Mouse (Mus musculus) 3134 (cell line): ENCODE results near the gene C130074G19Rik.
A peak's percentile ranks its signal among the peaks of the same experiment; 100 is the strongest.

ENCODE experiments used
- DNase-seq: peaks from one replicate; pipeline ENCODE4 v3.0.0-alpha.2; 2011; ENCODE audit warnings: low spot score; ENCODE audit not compliant: insufficient read length; ENCODE audit errors: extremely low read depth

The C130074G19Rik gene

DNA sequence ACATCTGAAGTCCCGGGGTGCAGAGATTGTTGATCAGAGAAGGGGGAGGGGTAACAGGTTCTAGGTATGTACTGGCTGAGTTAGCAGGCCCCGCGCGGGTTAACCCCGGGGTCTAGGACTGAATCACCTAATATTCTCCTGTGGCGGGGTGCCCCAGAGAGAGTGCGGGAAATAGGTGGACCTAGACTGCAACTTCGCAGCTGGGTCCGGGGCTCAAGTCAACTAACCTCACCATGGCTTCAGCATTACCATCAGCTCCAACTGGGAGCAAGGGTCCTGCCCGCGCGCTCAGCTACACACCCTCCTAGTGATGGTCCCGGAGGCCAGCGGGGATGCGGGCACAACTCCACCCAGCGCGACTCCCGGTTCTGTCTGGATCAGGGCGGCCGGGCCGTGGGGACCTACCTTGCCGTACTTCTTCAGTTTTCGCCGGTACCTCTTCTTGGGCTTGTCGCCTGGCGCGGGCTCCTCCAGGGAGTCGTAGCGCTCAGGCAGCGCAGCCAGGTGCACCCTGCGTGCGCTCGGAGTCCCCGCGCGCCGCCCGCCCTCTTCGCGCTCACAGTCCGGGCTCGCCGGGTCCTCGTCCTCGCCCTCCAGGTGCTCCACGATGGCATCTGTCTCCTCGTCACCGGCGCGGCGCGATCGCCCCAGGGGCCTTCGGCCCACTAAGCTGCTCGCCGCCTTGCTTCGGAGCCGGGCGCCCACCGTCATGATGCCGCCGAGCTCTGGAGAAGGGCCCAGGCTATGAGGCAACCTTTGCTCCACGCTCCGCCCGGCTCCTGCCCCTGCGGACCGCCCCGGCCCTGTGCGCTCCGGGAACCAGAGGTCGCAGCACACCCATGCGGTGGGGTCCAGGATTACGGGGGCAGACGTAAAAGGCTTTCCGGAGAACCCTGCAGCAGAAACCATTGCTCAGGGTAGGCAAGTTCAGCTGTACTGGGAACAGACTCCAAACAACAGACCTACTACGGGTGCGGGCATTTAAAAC lies at the start of gene C130074G19Rik:
Gene C130074G19Rik, minus strand, starts transcription at position 938 of the 988 bp plus-strand sequence.
- DNase-seq = no peak

DNA sequence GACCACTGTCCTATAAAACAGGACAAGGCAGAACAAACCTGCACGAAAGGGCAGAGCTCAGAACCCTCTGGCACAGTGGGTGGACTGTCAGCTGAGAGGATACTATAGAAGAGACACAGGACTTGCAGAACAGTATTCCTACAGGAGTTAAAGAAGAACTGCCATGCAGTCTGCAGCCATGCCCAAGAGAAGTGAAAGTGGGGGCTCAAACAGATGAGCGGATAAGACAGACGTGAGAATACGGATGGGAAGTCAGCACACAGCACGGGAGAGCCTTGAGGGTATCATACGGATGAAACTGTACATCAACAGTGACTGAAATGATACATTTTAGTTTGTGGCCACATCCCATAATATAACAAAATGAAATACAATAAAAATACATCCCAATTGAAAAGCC lies 48.1 kb upstream of the C130074G19Rik start:
- DNase-seq = no peak

DNA sequence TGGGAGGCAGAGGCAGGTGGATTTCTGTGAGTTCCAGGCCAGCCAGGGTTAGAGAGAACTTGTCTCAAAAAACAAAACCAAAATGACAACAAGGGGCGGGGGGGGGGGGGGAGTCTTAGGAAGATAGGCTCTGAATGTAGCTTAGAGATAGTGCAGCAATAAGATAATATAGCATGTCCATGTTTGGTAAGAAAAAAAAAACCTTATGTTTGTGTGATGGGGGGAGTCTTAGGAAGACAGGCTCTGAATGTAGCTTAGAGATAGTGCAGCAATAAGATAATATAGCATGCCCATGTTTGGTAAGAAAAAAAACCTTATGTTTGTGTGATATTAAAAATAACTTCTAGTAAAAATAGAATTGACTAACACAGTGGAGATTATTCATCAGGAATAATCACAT lies 45.4 kb upstream of the C130074G19Rik start:
- DNase-seq = no peak

DNA sequence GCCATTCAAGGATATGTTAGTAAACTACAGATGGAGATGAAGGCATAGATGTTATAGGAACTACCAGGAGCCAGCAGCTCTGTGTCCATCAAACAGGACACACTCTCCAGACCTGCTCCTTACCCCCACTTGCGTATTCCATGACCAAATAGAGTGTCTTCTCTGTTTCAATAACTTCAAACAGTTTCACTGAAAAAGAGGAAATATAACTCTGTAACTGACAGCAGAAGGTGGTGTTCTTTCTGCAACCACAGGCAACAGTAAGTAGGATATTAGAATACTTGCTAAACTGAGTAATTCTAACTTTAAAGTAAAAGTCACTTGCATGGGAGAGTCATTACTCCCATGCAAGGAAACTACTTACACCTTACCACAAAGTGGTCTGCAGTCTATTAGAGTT lies 44.9 kb upstream of the C130074G19Rik start:
- DNase-seq = no peak

DNA sequence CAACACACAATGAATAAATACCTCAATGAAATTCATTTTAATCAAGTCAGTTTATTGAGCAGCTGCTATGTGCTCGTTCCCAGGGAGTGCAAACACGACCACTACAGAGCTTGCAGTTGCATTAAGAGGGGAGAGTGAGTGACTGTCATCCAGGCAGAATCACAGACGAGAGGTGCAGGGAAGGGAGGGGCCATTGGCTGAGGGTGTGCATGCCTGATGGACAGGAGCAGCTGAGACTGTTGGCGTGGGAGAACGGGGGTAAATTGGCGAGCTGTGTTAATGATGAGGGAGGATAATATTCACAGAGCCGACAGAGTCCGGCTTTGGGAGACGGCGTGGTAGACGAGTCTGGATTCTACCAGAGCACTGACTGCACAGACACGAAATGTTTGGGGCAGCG lies 39.8 kb upstream of the C130074G19Rik start:
- DNase-seq = no peak

DNA sequence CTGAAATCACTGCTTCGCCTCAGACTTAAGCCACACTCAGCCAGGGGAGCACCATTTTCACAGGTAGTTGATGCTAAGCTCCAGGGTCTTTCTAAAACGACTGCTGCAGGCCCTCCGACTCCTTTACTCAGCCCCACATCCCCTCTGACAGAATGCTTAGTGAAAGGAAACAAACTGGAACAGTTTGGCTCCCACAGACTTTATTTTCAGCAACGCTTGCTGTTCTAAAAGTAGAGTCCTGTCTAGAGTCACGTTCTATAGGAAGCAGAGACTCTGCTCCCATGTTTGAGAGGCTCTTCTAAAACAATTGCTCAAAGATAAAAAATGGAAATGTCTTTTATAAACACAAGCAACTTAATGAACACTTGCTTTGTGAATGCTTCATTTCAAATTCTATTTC lies 37.0 kb upstream of the C130074G19Rik start:
- DNase-seq = no peak

DNA sequence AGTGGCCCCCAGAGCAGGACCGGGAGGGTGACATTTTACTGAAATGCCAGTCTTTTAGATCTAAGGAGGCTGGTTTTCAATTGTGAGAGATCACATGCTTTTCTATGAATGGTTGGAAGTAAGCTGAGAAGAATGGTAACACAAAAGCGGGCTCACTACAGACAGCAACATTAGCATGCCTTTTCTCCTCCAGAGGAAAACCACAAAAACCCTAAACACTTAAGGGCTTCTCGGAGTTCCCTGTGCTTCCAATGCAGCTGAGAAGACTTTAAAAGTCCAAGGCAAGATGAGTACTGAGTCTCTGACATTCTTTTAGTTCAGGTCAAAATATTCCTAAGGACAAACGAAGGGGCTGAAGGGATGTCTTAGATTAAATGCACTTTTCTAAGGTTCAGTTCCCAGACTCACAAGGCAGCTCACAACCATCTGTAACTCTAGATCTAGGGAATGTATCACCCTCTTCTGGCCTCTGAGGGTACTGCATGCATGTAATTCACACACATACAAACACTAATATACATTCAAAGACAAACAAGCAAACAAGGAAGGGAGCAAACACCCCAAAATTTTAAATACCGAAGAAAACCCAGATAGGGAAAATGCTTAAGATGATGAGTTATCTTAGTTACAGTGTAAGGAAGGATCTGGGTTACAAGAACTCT lies 35.3 kb upstream of the C130074G19Rik start:
- DNase-seq = no peak

DNA sequence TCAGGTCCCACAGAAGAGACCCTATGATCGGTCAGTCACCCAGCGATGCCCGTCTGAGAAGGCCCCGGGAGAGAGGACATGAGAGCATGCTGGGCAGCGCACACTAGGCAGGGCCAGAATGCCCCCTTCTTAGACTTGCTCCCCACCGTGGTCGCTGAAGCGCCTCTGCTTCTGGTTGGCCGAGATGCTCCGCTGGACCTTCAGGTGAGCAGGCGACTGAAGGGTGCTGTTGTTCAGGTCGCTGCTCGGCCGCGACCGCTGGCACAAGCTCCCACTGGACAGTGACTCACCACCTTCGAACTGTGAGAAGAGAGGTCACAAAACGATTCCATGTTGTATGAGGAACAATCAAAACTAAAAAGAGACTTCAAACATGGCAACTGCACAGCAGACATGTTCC lies 29.3 kb upstream of the C130074G19Rik start:
- no peak for DNase-seq

DNA sequence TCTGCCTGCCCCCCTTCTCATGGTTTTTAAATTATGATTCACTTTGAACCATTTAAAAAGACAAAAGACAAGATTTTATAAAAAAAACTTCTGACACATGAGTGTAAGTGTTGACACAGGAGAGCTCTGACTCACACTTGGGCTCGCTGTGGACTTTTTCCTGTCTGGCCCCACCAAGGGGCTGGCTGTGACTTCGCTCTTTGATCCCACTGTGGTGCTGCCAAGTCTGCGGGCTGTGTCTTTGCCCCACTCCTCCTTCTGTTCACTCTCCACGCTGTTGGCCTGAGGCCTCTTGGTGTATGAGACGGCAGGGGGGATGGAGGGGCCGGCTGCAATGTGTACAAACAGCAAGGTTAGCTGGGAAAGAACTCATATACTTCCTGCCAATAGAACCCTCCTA lies 28.8 kb upstream of the C130074G19Rik start:
- peak; percentile 31 for DNase-seq

DNA sequence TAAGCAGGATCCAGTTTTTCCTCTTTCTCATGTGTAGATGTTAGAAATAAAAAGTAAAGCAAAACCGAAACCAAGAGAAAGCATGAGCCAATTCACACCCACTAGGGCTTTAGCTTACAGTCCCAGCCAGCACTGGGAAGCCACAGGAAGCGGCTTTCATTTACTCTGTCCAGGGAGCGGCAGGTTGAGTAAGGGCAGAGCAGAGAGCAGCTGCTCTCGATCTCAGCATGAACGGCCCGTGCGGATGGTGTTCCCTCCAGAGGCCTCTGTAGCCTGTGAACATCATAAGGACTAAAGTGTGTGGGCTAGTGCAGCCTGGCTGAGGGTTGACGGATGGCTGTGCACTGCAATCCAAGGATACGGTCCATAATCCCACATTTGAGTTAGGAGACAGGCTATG lies 25.5 kb upstream of the C130074G19Rik start:
- peak; percentile 32 for DNase-seq

DNA sequence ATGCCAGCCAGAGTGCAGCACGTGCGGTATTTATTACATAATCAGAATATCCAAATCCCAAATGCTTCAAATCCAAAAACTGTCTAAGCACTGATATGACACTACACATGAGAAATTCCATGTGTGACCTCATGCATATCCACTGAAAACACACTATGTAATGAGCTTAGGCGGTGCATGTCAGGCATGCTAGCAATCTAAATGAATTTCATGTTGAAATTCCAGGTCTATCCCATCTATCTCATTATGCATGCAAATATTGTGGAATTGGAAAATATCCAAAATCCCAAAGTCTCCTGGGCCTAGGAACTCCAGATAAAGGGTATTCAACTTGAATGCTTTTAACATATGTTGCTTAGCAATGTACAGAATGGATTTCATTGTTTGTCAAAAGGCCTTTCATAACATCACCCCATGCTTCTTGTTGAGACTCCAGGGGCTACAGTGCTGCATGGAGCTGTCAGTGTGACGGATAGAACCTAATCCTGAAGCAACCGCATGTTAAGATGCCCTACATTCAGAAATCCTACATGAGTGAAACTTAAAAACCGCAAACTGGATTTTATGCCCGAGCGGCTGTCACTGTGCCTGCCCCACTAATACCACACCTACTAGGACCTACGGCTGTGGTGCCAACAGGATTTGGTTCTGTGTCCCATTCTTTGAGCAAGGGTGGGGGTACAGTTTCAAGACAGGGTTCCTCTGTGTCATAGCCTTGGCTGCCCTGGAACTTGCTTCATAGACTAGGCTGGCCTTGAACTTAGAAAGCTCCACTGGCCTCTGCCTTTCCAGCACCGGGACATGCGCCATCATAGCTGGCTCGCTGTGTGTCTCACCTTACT lies 23.1 kb upstream of the C130074G19Rik start:
- no peak for DNase-seq

DNA sequence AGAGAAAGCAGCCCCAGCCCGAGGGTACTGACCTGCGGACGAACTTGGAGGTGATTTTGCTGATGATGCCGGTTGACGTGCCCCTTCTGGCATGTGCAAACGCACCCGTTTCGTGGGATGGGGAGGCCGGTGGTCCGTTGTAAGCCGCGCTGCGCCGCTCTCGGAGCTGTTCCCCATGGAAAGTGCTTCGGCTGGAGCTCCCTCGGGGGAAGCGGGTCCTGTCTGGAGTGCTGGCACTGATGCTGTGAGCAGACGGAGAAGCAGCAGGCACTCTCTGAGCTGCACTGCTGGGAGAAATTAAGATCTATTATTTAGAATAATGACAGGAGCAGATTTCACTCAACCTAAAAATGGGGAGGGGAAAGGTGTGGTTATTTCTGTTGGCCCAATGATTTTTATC lies 22.4 kb upstream of the C130074G19Rik start:
- no peak for DNase-seq

DNA sequence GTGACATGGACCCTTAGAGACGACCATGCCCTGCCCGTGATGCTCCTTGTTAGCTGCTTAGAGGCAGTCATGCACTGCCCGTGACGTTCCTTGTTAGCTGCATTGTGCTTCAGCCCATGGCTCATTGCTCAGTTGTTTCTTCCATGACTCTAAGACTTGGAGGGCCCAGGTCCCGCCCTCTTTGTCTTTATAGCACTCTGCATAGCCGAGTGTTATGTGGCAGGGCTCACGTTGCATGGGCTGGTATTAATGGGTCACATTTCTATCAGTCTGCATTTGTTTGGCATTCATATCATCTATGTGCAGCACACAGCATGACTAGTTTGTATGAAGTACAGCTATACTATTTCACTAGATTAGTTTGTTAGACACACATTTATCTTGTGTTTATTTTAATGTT lies 20.7 kb upstream of the C130074G19Rik start:
- DNase-seq = no peak

DNA sequence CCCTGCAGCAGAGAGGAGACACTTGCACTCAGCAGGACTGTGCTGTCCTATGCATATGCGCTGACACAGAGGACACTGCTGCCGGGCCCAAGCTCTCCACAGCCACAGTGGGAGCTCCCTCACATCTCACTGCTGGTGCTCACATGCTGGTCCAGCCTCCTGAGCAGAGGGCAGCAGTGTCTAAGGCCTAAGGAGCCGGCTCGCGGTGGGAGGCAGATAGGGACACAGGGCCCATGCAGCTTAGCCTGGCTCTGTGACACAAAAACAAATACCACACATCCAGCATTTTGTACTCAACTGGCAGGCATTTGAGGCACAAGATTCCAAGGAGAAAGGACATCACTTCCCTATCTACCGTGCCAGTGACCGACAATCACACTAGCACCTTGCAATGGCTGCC lies 19.9 kb upstream of the C130074G19Rik start:
- DNase-seq = no peak

DNA sequence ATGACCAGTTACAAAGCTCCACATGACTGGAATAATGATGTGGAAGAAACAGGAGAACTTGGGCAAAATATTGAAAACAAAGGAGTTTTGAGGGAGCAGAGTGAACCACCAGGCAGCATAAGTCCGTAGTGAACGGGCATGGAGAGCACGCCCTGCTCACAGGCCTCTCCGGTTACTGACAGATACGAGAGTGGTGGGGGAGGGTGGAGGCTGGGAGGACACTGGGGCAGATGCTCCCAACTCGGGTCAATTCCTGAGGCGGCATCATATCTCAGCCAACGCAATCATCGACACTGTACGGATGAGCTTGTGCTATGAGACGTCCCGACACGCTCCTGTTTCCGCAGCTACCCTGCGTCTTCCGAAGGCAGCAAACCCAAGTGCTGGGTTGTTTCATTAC lies 14.3 kb upstream of the C130074G19Rik start:
- DNase-seq = no peak

DNA sequence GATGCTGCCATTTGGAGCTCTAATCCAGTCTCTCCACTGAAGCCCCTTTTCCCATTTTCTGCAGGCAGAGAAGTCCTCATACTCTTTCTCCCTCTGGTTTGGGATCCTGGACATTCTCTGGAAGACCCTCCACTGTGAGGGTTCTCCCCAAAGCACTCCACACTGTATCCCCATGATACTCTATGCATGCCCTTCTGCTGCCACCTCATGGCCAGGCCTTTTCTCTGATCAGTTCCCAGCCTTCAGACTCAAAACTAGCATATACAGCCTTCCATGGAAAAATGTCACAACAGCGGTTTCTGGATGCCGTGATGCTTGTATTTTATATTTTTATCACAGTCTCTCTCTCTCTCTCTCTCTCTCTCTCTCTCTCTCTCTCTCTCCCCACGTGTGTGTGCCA lies 9.0 kb upstream of the C130074G19Rik start:
- no peak for DNase-seq

DNA sequence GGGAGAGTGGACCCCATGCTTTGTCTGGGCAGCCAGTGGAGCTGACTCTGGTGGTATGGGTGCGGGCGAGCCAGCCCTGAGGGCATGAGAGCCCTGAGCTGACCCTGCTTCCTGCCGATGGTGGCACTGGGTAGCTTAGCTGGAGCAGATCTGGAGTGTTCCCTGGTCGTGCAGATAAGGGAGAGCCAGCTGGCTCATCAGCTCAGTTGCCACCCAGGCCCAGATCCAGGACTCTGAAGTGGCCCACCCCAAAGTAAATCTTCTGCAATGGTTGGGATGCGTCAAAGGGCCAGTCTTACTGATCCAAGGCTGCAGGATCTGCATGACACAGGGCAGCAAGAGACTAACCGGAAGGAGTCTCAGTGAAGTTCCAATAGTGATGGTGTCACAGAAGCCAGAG lies 6.4 kb upstream of the C130074G19Rik start:
- no peak for DNase-seq

DNA sequence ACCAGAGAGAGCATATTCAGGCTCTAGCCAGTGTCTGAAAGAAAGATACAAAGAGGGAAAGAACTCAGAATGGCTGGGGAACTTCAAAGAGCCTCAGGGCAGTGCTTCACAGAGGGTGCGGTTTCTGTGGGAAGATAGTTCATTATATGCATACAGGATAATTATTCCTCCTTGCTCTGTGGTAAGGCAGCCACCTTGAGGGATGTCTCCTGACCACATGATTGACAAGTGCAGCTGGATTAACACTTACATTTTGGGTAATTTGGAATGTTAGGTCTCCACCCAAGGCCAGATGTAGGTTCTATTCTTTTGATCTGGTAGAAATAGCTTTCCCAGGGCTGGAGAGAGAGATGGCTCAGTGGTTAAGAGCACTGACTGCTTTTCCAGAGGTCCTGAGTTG lies 3.1 kb upstream of the C130074G19Rik start:
- DNase-seq = no peak

DNA sequence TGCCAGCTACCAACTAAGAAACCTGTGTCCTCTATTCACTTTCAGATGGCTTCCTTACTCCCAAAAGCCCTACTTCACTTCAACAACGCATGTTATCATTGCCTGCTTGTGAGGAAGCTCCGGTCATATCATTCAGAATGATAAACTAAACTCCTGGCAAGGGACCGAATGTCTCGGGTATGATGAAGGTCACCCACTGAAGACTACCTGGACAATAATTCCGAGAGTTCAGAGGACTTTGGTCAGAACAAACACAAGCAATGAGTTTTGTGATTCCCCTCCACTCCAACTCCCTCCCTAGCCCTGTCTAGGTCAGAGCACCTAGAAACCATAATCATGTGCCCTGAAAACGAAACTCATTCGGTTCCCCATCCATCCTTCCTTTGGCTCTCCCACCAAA lies 1.2 kb downstream of the C130074G19Rik start:
- DNase-seq = no peak

DNA sequence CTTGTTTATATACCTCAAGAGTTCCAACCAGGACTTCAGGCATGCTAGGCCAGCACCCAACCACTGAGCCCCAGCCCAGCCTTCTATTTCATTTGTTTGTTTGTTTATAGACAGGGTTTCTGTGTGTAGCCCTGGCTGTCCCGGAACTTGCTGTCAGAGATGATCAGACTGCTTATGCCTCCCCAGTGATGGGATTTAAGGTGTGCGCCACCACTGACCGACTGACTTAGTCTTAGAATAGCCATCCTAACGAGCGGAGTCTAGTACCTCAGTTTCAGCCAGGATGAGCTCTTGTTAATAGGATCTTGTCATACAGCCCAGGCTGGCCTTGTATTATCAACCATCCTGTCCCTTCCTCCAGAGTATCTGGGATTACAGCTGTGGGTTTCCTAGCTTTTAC lies 1.8 kb downstream of the C130074G19Rik start:
- no peak for DNase-seq

DNA sequence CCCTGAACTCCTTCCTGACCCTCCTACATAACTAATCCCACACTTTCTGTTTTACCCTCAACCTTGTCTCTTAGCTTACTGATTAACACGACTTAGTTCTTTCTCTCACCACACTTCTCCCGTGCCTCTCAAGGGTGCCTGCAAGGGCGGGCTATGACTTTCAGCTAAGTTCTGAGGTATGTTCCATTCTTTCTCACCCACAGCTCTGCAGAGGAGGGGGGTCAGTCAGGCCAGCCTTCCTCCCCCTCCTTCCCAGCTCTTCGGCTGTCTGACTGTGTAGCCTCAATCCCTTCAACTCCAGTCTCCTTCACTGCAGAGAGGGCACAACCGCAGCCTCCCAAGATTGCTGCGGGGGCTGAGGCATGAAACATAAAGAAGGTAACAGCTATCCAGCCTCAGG lies 4.2 kb downstream of the C130074G19Rik start:
- no peak for DNase-seq
